Mouse (Mus musculus) adrenal gland, postnatal 14 days (tissue): ENCODE data around the gene Ccdc92b. TPM values are rescaled to one million over a fixed set of nuclear protein-coding genes. Genes with fewer than 3 reads are reported as not detected.

ENCODE experiments used
- total RNA-seq: library from RNA; stranded (reverse); gene quantifications from 2 replicates; pipeline ENCODE4 v1.2.3, GENCODE M21; 2021

Gene Ccdc92b
- total RNA-seq, 1 experiment from 2014 or later: 3.1 TPM

Other genes with a start within 250 kb of the Ccdc92b start
- 12.6 and 12.8 TPM in 2 replicates for gene Rap1gap2, start 8.7 kb upstream of the Ccdc92b start, total RNA-seq
- 245 and 246 TPM in 2 replicates for gene Cluh, start 29.9 kb downstream of the Ccdc92b start, total RNA-seq
- 140 and 142 TPM in 2 replicates for gene Pafah1b1, start 105.1 kb downstream of the Ccdc92b start, total RNA-seq
- gene Mettl16, start 151.2 kb downstream of the Ccdc92b start, total RNA-seq: 24.1 and 29.2 TPM in 2 replicates
- 22.8 and 29.9 TPM in 2 replicates for gene Mnt, start 211.3 kb downstream of the Ccdc92b start, total RNA-seq